Mouse (Mus musculus): ENCODE results near the gene Slc16a14. TPM values are rescaled to one million over a fixed set of nuclear protein-coding genes. Genes with fewer than 3 reads are reported as not detected.

Gene Slc16a14
- polyA plus RNA-seq, 1 experiment from 2014 or later, result 0.04 TPM

- DNase-seq (ENCODE audit: low spot score), result no peak
Measured at GRCm38 (mm10) chr1:84868311-84868710, 66.6 kb downstream of the Slc16a14 start.

- no peak for DNase-seq (ENCODE audit: low spot score)
Measured at GRCm38 (mm10) chr1:84866706-84867230, 68.2 kb downstream of the Slc16a14 start.

GRCm38 (mm10) chr1:84866231-84866630 lies 68.7 kb downstream of the Slc16a14 start:
- DNase-seq (ENCODE audit: low spot score), result no peak

GRCm38 (mm10) chr1:84864645-84865044 lies 70.3 kb downstream of the Slc16a14 start:
- DNase-seq (ENCODE audit: low spot score), result no peak

- no peak for DNase-seq (ENCODE audit: low spot score)
Measured at GRCm38 (mm10) chr1:84861255-84861630, 73.7 kb downstream of the Slc16a14 start.

GRCm38 (mm10) chr1:84860360-84861254 lies 74.3 kb downstream of the Slc16a14 start:
- no peak for DNase-seq (ENCODE audit: low spot score)

GRCm38 (mm10) chr1:84859597-84859996 lies 75.3 kb downstream of the Slc16a14 start:
- no peak for DNase-seq (ENCODE audit: low spot score)

Other genes with a start within 250 kb of the Slc16a14 start
- gene Dner, start 238.9 kb downstream of the Slc16a14 start, polyA plus RNA-seq (2015; fragmentation: Nextera tagmentation; extraction: Ambion mirVana), result 0.16 and 0.22 TPM in 2 replicates
- gene Fbxo36, start 95.3 kb downstream of the Slc16a14 start, polyA plus RNA-seq (2015; fragmentation: Nextera tagmentation; extraction: Ambion mirVana), result 9.8 and 10.4 TPM in 2 replicates
- gene Trip12, start 94.6 kb downstream of the Slc16a14 start, polyA plus RNA-seq (2015; fragmentation: Nextera tagmentation; extraction: Ambion mirVana), result 54.7 and 64.9 TPM in 2 replicates
- not detected in 2 replicates for gene Gm10553, start 165.0 kb upstream of the Slc16a14 start, polyA plus RNA-seq (2015; fragmentation: Nextera tagmentation; extraction: Ambion mirVana)
- gene A530032D15Rik, start 174.7 kb upstream of the Slc16a14 start, polyA plus RNA-seq (2015; fragmentation: Nextera tagmentation; extraction: Ambion mirVana), result 0.18 and 0.23 TPM in 2 replicates

All from thymus, postnatal 0 days (tissue).